Mouse (Mus musculus): ENCODE data around the gene Minpp1.

DNA sequence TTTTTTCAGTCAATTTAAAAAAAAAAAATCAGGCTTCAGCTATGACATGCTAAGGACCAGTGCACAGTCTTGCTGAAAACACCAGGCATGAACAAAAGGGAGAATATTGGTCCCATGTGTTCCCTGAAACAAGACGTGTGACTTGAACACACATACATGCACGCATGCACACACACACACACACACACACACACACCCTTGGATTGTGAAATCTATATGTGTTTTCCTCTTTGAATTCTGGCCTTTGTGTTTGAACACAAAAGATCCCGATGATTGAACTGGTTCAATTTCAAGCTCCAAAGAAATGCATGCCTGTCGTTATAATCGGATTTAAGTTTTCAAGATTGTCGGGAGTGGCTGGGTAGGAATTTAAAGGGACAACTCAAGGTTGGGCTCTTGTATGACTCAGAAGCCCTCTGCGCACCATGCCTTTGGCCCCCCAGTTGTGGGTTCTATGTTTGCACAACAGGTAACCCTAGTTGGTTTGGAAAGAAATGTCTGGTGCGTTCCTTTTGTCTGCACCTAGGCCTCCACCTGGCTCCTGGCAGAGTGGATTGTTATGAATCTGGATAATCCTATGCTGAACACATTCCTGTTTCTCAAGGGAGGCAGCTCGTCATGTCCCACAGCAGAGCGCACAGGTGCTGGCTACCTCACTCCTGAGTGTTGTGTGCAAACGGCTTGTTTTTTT, 43.8 kb downstream of the Minpp1 start:
- TF ChIP-seq CTCF (IDR thresholded peaks at IDR 0.05): no peak
- TF ChIP-seq EP300 (IDR thresholded peaks at IDR 0.05): no peak
